Mouse (Mus musculus) kidney, adult 8-10 months (tissue): Measurements from ENCODE around the gene Wdtc1.

Source experiments
- DNase-seq, 2 experiments: peaks; one replicate each; pipeline ENCODE4 v3.0.0; 2022

Gene Wdtc1

DNA sequence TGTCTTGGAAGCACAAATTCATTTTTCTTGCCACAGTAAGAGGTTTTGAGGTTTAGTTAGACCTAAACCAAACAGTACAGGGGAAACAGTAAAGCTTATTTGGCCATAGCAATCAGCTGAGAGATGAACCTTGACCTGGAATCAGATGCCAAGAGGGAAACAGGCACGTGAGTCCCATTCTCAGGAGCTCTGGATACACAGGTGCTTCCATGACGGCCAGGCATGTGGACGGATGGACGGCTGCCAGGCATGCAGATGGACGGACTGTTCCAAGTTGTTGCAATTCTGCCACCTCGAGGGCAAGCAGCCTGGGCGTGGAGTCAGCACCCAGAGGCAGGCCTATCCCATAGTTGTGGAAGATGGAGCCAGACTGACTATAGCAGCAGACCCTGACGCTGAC, 38.4 kb downstream of the Wdtc1 start:
- DNase-seq = peak; percentile 92 to 95

DNA sequence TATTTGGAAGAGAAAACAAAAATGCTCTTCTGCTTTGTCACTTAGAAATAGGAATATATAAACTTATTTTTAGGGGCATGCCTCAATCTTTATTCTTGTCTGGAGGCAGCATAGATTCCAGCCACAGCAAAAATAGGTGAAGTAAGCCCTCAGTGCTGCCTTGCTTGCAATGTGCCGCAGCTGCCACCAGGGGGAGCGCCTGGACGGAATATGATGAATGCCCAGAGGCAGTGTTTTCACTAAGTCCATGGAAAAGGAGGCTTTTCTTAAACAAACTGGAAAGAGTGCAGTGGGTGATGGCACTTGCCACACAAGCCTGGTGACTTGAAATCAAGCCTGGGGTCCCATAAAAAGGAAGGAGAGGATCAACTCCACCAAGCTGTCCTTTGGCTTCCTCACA, 43.3 kb downstream of the Wdtc1 start:
- peak; percentile 68 to 85 for DNase-seq

DNA sequence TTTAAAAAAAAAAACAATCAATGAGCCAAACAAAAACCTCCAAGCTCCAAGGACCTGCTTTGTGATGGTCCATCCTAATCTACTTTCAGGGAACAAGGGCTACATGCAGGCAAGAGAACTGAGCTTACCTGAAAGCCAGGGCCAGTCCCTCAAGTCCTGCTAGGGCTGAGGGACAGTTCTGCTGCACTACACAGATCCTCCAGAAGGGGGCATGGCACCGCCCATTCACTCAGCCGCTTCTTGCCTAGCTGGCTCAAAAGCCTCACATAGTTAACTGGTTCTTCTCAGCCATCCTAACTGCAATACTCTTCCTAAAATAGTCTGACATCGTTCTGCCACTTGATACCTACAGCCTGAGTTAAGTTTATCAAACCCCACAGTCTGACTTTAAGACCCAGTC, 46.0 kb downstream of the Wdtc1 start:
- DNase-seq = peak; percentile 29 to 75

DNA sequence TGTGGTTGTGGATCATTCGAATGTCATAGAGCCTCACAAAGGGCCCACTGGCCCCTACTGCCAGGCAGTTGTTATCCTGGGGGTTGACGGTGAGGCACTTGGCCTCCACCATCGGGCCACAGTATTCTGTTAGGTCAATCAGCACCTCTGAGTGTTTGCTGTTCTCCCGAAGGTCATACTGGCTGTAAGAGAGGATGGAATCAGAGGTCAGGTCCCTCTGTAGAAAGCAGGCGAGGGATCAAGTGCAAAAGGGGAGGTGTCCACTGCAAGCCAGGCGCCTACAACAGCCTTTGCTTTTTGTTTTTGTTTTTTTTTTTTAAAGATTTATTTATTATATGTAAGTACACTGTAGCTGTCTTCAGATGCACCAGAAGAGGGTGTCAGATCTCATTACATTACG, 47.5 kb downstream of the Wdtc1 start:
- DNase-seq = no peak

DNA sequence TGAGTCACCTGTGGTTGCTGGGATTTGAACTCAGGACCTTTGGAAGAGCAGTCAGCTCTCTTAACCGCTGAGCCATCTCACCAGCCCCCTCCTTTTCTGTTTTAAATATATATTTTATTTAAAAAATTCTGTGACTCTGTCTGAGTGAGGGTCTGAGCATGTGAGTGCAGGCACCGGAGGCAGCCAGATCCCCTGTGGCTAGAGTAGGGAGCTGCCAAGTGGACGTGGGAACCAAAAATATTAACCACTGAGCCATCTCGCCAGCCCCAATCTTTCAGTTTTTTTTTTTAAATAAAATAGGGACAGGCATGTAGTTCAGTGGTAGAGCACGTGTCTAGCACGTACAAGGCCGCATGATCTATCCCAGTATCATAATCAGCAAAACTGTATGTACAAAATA, 48.5 kb downstream of the Wdtc1 start:
- no peak for DNase-seq

DNA sequence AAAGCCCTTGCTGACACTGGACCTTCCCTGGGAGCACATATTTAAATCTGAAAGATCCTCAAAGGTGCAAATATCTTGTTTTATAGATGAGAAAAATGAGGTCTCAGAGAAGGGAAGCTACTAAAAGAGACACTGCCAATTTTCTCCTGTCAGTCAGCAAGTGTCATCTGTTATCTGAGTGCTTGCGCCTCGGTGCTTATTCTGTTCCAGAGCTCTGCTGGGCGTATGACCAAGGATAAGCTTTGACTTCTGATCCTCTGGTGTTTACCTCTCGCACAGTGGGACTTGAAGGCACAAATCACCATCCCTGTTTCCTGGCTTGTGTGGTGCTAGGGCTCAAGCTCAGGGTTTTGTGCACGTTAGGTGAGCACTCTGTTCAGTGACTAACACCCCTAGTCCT, 50.6 kb downstream of the Wdtc1 start:
- DNase-seq = no peak

DNA sequence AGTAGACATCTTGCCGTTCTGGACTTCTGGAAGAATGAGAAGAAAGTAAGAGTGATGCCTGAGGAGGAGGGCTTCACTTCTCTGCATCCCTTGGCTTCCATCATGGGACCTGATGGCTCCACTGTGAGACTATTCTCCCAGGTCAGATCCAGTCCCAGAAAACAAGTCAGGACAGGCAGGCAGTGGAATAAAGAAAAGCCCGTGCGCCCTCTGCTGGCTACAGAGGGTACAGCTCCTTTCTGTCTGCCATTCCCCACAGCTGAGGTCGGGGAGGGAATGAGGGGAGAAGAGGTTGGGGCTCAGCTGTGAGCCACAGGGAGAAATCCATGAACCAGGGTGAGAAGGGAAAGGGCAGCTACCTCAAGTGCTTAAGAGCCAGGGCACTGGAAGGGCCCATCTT, 51.5 kb downstream of the Wdtc1 start:
- peak; percentile 44 to 72 for DNase-seq

DNA sequence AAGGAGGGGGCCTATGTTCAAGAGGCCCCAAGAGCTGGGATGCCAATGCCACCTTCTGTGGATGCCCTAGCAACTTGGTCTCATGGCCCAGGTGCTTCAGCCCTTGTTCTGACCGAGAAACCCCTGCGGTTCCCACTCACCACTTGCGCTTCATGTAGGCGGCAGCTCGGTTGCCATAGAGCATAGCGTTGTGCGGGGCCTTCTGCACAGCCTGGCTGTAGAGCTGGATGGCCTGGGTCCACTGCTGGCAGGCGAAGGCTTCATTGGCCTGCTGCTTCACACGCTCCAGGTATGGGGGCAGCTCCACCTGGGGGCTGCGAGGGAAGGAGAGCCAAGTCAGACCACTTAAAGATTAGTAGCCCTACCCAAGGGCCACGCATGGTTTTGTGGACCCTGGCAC, 52.9 kb downstream of the Wdtc1 start:
- DNase-seq = no peak

DNA sequence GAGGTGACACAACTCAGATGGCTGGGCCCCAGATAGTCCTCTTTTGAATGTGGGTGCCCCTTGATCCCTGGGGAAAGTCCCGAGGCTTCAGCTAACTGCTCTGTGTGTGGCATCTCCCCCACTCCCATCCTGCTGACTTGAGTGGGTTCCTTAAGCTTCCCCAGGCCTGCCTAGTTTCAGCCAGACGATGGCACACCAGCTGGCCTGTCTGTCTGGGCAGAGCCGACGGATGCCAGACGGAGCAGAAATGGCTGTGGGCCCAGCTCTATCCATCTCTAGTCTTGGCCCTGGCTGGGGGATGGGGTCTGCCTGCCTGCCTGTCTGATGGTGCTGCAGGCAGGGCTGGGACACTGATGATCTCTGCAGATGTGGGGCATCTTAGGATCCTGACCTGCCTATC, 53.6 kb downstream of the Wdtc1 start:
- no peak for DNase-seq

DNA sequence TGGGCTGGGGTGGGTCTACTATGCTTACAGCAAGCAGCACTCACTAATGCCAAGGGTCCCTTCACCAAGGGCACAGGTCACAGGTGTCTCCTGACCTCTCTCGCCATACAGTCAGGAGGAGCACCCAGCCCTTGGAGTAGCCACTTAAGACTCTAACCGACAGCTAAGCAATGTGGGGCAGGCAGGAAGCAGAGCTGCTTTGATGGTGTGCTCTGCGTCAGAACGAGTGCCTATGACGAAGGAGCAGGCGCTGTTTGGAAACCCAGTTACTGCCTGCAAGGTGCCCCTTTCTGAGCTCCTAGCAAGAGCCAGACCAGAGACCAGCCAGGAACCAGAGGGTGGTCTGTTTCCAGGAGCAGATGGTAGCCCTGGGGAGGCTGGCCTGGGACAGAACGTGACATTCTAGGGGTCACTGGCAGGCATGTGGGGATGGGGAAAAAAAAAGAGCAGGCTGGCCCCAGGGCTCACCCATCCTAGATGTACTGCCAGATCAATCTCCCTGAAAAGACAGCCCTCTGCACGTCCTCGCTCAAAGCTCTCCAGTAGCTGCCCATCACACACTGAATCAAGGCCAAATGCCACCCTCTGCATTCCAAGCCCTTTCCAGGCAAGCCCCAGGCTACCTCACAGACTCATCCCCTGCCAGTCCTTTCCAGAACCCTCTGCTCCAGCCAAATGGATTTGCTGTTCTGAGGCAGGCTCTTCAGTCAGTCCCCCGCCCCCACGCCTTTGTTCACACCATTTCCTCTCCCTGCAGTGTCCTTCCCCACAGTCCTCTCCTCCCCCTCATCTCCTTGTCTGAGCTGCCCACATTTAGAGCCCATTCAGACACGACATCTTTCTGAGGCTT, 54.5 kb downstream of the Wdtc1 start:
- no peak for DNase-seq

DNA sequence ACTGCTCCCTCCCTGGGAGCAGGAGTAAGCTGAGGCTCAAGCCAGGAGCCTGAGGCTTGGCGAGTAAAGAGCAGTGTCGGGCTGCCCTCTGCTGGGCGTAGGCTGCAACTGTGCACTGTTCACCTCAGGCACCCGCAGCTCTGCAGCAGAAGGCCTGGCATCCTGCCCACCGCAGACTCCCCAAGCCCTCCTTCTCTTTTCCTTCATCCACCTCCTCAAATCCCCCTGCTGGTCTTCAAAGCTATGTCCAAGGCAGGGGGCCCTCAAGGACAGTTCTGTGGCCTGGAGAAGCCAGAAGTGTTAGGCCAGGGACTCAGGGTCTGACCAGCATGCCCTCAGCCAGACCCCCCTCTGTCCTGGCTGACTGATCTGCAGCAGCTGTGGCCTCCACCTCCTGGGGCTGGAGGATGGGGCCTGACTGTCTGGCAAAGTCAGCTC, 55.5 kb downstream of the Wdtc1 start:
- peak; percentile 64 to 79 for DNase-seq

DNA sequence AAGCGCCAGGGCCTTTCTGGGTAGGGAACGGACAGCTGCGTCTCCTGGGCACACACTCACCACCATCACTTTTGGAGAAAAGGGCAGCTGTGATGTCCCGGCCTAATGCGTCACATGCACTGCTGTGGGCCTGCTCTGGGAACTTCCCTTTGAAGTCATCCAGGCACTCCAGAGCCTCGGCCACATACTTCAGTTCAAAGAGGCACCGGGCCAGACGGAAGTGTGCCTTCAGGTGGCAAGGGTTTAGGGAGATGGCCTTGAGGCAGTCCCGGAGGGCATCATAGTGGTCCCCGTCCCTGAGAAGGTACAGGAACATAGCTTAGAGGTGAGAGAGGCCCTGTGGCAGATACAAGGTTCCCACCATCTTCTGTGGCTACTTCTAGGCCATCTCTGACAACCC, 55.9 kb downstream of the Wdtc1 start:
- no peak for DNase-seq

DNA sequence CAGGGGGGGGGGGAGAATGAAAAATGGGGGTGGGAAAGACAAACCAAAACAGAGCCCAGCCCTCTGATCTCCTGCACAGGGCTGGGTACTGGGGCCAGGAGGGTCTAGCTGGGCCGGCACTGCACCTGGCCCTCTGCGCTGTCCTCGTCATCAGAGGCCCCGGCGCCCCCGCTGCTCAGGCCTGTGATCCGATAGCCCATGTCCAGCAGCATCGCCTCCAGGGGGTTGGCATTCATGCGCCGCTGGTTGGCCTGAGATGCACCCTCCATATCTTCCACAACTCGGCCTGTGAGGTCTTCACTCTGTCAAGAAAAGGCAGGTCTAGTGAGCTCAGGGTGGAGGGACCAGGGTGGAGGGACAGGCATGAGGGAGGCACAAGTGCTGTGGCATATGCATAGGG, 59.2 kb downstream of the Wdtc1 start:
- DNase-seq = no peak

DNA sequence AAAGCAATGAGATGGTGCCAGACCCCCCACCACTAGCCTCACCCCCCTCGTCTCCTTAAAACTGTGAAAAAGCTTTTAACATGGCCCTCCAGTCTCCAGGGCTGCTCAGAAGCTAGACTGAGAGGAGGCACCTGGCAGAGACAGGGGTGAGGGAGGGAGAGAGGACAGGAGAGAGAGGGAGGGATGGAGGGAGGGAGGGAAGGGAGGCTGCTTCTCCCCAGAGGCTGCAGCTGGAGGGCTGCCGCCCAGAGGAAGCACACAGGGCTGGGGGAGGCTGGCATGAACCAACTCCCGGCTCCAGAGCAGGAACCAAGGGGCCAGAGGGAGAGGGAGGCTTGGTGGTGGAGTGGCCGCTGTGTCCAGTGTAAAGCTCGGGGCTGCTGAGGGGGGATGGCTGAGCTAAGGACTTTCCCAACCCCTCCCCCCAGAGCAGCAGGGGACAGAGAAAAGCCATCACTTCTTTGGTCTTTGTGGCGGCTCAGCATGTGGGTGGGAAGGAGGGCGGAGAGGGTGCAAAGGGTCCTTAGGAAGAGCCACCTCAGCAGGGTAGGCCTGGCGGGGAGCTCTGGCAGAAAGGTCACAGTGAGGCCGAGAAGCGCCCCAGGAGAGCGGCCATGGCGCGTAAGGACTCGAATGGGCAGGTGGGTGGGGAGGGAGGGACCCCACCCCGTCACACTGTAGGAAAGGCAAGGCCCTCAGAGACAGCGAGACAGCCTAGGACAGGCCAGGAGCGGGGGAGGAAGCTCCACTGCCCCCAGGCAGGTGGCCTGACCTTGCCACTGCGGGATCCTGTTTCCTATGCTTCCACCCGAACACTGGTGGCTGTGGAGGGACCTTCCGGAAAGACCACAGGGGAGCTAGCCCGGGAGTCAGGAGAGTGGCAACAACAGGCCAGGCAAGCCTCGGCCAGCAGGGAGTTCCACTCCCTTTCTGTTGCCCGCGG, 60.1 kb downstream of the Wdtc1 start:
- DNase-seq = no peak

DNA sequence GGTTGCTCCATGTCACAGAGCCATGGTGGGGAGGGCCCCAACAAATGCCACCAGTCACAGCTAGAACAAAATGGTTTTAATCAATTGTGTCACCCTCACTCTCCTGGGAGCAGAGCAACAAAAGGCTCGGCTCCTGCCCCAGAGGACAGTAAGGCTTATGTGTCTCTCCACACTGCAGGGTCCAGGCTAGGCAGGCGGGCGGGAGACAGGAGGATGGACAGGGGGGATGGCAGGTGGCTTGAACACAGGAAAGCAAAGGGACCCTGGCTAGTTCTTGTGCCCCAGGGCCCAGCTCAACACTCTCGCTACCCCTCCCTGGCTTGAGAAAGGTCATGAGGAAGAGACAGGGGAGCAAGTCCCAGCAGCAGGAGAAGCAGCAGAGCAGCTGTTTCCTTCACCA, 60.9 kb downstream of the Wdtc1 start:
- DNase-seq = no peak

DNA sequence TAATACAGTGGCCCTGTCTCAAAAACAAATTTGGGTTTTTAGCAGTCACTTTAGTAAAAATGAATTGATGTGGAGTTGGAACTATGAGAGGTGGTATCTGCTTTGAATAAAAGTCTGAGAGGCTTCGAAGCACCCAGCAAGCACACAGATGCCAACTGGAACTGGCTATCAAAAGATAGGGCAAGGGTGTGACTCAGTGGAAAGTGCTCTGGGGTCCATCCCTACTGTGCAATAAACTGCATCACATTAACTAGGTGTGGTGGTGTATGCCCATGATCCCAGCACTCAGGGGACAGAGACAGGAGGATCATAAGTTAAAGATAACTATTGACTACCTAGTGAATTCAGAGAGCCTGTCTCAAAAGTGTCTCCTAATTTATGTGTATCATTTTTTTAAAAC, 62.0 kb downstream of the Wdtc1 start:
- no peak for DNase-seq

DNA sequence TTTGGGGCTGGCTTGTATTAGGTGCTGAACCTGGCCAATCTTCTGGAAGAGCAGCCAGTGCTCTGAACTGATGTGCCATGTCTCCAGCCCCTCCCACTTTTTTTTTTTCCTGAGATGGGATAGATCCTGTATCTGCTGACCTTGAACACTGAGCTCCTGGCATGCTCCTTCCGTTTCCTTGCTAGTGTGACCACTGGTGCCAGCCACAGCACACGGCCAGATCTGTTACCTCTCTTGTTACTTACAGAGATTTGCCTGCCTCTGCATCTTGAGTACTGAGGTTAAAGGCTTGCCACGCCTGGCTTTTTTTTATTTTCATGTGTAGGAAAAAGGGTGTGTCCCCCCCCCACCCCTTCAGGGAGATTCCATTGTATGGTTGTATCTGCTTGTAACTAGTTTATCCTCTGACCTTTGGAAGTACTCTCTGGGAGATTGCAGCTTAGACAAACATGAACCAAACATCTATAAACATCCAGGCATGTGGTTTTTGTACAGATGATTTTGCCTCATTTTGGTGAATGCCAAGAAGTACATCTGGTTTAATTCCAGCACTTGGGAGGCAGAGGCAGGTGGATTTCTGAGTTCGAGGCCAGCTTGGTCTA, 66.7 kb downstream of the Wdtc1 start:
- no peak for DNase-seq

DNA sequence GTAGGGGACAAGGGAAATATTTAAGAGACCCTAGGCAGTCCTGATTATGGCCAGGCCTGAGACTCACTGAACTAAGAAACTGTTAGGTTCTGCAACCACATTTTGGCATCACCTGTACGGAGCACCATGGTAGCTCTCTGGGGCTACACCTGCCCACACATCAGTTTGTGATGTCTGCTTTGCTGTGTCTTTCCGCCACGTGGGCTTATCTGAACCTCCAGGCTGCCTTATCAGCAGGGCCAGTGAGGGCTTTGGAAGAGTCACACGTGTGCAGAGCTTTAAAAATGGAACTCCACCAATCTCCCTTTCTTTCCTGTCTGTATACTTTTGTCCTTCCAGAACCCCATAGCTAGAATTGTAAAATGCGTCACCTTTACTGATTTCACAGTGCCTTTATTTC, 67.3 kb downstream of the Wdtc1 start:
- no peak for DNase-seq

DNA sequence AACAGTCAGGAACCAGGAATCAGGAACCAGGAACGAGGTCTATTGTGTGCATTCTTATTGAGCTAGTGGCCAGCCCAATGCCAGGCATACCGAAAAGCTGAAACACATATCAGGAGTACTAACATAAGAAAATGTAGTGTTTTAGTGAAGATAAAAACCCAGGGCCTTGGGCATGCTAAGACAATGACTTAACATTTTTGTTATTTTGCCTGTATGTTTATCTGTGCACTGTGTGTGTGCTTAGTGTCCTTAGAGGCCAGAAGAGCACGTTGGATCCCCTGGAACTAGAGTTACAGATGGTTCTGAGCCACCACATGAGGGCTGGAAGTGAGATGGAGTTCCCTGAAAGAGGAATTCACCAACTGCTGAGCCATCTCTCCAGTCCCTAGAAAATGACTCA, 68.0 kb downstream of the Wdtc1 start:
- DNase-seq = no peak

DNA sequence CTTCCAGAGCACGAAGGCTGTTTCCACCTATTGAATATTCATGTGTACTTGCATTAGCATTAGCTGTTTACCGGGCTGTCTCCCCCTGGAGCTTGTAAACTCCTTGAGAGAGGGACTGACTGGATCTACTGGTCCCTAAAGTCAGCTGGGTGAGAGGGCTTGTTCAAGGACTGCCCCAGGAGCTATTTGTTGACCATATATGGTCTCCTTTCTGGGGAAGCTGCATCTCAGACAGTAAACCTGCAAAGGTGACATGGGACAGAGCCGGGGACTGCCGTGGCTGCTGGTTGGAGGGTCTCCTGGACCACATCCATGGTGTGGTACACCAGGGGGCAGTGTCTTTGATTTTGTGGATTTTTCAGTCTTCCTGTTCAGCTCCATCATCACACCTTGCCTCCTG, 70.6 kb downstream of the Wdtc1 start:
- DNase-seq = no peak

DNA sequence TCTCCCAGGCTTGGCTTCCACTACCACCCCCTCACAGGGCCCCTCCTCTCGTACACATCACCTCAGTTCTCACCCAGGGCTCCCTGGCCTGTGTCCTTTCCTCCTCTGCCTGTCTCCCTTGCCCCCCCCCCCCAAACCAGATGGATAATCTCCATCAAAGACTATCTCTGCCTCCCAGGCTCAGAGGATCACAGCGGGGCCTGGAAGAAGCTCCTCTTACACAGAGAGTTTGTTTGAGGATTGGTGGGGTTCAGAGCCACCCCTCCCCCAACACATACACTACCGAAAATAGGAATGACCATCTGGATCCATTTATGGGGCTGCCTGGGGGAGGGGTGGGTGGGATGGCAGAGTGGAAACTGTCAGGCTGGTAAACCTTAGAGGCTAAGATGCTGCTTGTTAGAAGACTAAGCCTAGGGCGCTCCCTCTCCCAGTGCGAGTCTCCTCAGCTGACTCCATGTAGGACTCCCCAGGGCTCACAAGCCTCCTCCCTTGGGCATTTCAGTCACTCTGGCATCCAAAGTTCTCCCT, 71.3 kb downstream of the Wdtc1 start:
- no peak for DNase-seq

DNA sequence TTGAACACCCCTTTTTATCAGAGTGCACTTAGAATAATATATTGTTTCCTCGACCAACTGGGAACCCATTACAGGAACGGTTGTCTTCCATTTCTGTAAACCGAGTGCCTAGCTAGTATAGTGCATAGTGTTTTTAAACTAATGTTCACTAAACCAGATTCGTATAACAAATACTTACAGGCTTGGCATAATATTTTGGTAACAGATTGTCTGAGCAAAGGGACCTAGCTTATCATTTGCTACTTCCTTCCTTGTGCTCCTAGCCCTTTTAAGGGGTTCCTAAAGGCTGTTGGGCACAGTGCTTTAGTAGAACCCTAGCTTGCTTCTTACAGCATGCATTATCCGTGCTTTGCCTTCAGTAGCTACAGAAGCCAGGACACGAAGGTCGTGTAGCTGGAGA, 71.8 kb downstream of the Wdtc1 start:
- no peak for DNase-seq

DNA sequence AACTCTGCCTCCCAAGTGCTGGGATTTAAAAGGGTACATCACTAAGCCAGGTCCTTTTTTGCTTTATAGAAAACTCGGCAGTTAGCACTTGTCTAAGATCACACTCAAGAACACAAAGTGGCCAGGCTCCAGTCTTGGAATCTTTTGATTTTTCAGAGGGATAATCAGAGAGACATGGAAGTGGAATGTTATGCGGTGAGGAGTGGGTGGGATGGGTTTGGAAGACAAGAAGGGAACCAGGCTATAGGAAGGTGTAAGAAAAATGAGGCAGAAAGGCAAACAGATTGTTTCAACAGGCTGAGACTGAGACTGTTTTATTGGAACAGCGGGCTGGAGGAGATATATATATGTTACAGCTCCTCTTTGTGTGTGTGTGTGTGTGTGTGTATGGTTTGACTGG, 74.8 kb downstream of the Wdtc1 start:
- no peak for DNase-seq
